Mouse (Mus musculus) forebrain, embryonic 12.5 days (tissue): ENCODE data around the gene Sp100. TPM values are rescaled to one million over a fixed set of nuclear protein-coding genes. Genes with fewer than 3 reads are reported as not detected.

Source experiments
- ATAC-seq: fragments of 200-750 bp; cut with Nextera tagmentation; 2 replicates; pipeline ENCODE4 v1.8.0; 2017; ENCODE audit warnings: moderate TSS enrichment; ENCODE audit not compliant: low FRiP score
- H3K27ac ChIP-seq: fragments of 300-500 bp; sonication (generic); 2 replicates; pipeline ENCODE4 v1.5.1; 2016; ENCODE audit warnings: mild to moderate bottlenecking
- H3K27me3 ChIP-seq: fragments of 300-500 bp; sonication (generic); 2 replicates; pipeline ENCODE4 v1.6.1; 2016; ENCODE audit warnings: mild to moderate bottlenecking
- H3K36me3 ChIP-seq: fragments of 300-500 bp; sonication (generic); replicated peaks from 2 replicates; pipeline ENCODE4 v1.6.1; 2016; ENCODE audit warnings: mild to moderate bottlenecking
- H3K4me1 ChIP-seq: fragments of 300-500 bp; sonication (generic); 2 replicates; pipeline ENCODE4 v1.6.1; 2016
- H3K4me2 ChIP-seq: fragments of 300-500 bp; sonication (generic); 2 replicates; pipeline ENCODE4 v1.6.1; 2016; ENCODE audit warnings: mild to moderate bottlenecking, moderate library complexity
- H3K4me3 ChIP-seq: fragments of 300-500 bp; sonication (generic); replicated peaks from 2 replicates; pipeline ENCODE4 v1.5.1; 2016; ENCODE audit warnings: mild to moderate bottlenecking
- H3K9ac ChIP-seq: fragments of 300-500 bp; sonication (generic); 2 replicates; pipeline ENCODE4 v1.6.1; 2016; ENCODE audit warnings: mild to moderate bottlenecking
- H3K9me3 ChIP-seq: fragments of 300-500 bp; sonication (generic); 2 replicates; pipeline ENCODE4 v1.6.1; 2016
- WGBS: fragments of 180-500 bp; shearing (Covaris S2); methylation state at CpG from one replicate; pipeline ENCODE4 v1.1.7; 2016; 5-methylcytosine and 5-hydroxymethylcytosine counted together
- microRNA-seq: library from miRNA; unstranded; fragments of <30 nt; microRNA quantifications from one replicate; pipeline ENCODE4, GENCODE M21; 2017
- polyA plus RNA-seq: library from polyadenylated mRNA; unstranded; fragments of >200 nt; fragmentation: Nextera tagmentation; extraction: Ambion mirVana; gene quantifications from 2 replicates; pipeline ENCODE4 v1.2.1, GENCODE M21; 2016

The Sp100 gene
- polyA plus RNA-seq, 1 experiment from 2014 or later: 0.97 TPM

DNA sequence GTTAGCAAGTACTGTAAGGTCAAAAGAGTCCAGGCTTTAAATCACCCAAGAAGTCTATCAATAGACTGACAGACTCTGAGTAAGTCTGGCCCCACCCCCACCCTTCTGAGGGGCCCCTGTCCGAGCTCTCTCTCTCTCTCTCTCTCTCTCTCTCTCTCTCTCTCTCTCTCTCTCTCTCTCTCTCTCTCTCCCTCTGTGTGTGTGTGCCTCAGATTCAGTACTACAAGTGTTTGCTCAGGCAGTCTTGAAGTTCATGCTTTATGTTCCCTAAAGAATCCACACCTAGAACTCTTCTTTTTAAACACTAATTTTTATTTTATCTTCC lies 109.1 kb downstream of the Sp100 start:
- no peak overlapping the region for H3K4me2 ChIP-seq
- peaks cover 7% of the 10 kb centered on the region for H3K4me1 ChIP-seq
- H3K36me3 ChIP-seq: no peaks in the 10 kb centered on the region
- H3K9ac ChIP-seq: no peak overlapping the region
- H3K4me3 ChIP-seq: no peak overlapping the region
- no peaks in the 10 kb centered on the region for H3K9me3 ChIP-seq
- H3K27me3 ChIP-seq: no peaks in the 10 kb centered on the region
- 13% methylated on average over 1 of the region's 1 CpGs for WGBS
- H3K27ac ChIP-seq: no peak overlapping the region
- ATAC-seq: no peak

Small RNAs within 50 kb of the gene (microRNA-seq; reads per million reads assigned to microRNA genes)
- not detected for gene Mir8096

Other genes with a start within 250 kb of the Sp100 start
- gene G530012D18Rik, start 74.3 kb upstream of the Sp100 start, polyA plus RNA-seq: not detected in 2 replicates
- gene Sp110, start 51.2 kb upstream of the Sp100 start, polyA plus RNA-seq: 0.37 TPM in 2 replicates
- gene Sp140, start 49.6 kb upstream of the Sp100 start, polyA plus RNA-seq: 0.31 and 0.38 TPM in 2 replicates
- gene A630001G21Rik, start 128.7 kb downstream of the Sp100 start, polyA plus RNA-seq: 0.53 and 1.6 TPM in 2 replicates
- gene Cab39, start 143.5 kb downstream of the Sp100 start, polyA plus RNA-seq: 68.3 and 69.7 TPM in 2 replicates
- gene Itm2c, start 244.3 kb downstream of the Sp100 start, polyA plus RNA-seq: 116 and 119 TPM in 2 replicates